Mouse (Mus musculus): ENCODE measurements at regions not wholly inside any gene's neighbourhood (a gene's known extent, or its start where the extent isn't known, plus 50 kb on each side); places are given as distances from the start of the nearest gene placed in this dataset.

DNA sequence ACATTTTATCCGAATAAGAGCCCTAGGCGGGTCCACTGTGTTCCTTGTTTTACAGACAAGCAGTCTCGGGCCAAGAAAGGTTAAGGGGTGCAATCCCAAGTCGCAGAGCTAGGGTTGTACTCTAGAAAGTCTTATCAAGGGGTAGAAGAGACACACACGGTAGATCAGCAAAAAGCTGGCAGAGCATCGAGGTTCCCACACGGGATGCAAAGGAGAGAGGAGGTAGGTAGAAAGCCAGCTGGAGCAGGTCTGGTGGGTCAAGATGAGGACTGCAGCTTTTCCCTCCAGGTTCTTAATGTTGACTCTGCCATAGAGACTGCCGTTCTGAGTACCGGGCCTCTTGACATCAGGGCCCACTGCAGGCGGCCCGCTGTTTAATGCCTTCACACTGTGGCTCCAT, 463.3 kb downstream of the Cd83 start:
- TF ChIP-seq CTCF (IDR thresholded peaks at IDR 0.05; ENCODE audit: borderline replicate concordance, insufficient read depth, low read depth, low read length) (no peak), POLR2A (IDR thresholded peaks at IDR 0.05; ENCODE audit: borderline replicate concordance, insufficient read depth, low read length) (no peak)
- Histone ChIP-seq H3K27me3 (ENCODE audit: control insufficient read depth, insufficient read depth, low read length) (no peaks in the 10 kb centered on the region), H3K4me1 (ENCODE audit: control insufficient read depth, insufficient read depth, low read length) (peaks cover 3% of the 10 kb centered on the region; the same call in 1 of the 2 replicates), H3K4me3 (replicated peaks; ENCODE audit: insufficient read depth, low read depth, low read length) (no peak overlapping the region), H3K27ac (ENCODE audit: insufficient read depth, low read length) (no peak overlapping the region)
- 79% methylated on average over 11 of the region's 11 CpGs for WGBS
- no peak for DNase-seq

DNA sequence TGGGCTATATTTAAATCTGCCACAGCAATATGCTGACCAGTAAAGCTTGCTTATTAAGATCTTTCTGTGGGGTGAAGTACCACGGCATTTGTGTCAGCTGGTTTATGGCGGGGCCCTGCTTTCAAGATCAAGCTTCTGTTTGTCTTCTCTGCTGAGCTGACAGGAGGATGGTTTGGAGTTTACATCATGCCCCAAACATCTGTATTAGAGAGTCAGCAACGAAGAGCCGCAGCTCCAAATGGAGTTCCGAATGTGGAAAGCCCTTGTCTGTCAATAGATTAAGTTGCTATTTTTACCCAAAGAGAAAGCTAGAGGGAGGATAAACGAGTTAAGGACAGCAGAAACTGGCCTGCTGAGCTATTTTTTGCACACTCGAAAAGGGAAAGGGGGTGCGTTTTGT, 463.8 kb downstream of the Cd83 start:
- DNase-seq = no peak

DNA sequence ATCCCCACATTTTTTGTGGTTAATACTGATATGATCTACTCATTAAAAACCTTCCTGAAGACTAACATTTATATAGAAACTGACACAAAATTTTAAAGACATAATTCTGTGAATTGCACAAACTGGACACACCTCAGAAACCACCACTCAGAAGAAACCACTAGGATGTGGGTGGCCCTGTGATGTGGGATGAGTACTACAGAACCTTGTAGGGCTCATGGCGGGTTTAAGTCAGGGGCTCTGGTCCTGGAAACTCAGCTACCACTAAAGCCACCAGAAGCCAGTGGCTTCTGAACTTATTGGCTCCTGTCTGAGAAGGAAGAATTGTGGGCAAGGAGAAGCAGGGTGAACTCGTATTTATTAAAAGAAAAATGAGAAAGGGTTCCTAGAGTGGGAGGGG, 464.5 kb downstream of the Cd83 start:
- WGBS = 95% methylated on average over 2 of the region's 2 CpGs
- Histone ChIP-seq H3K4me3 (replicated peaks; ENCODE audit: insufficient read depth, low read depth, low read length) (no peak overlapping the region), H3K27me3 (ENCODE audit: control insufficient read depth, insufficient read depth, low read length) (no peaks in the 10 kb centered on the region), H3K27ac (ENCODE audit: insufficient read depth, low read length) (no peak overlapping the region), H3K4me1 (ENCODE audit: control insufficient read depth, insufficient read depth, low read length) (peaks cover 3% of the 10 kb centered on the region; the same call in 1 of the 2 replicates)
- DNase-seq = no peak
- TF ChIP-seq CTCF (IDR thresholded peaks at IDR 0.05; ENCODE audit: borderline replicate concordance, insufficient read depth, low read depth, low read length) (no peak), POLR2A (IDR thresholded peaks at IDR 0.05; ENCODE audit: borderline replicate concordance, insufficient read depth, low read length) (no peak)

More for the DNA sequence above, 463.8 kb downstream of the Cd83 start:
- H3K4me1 ChIP-seq (ENCODE audit: control insufficient read depth, insufficient read depth, low read length) = peaks cover 3% of the 10 kb centered on the region; the same call in 1 of the 2 replicates
- WGBS = 71% methylated on average over 8 of the region's 8 CpGs
- TF ChIP-seq POLR2A (IDR thresholded peaks at IDR 0.05; ENCODE audit: borderline replicate concordance, insufficient read depth, low read length) (no peak), CTCF (IDR thresholded peaks at IDR 0.05; ENCODE audit: borderline replicate concordance, insufficient read depth, low read depth, low read length) (no peak)
- no peak overlapping the region for H3K27ac ChIP-seq (ENCODE audit: insufficient read depth, low read length)
- H3K4me3 ChIP-seq (replicated peaks; ENCODE audit: insufficient read depth, low read depth, low read length) = no peak overlapping the region
- no peaks in the 10 kb centered on the region for H3K27me3 ChIP-seq (ENCODE audit: control insufficient read depth, insufficient read depth, low read length)

DNA sequence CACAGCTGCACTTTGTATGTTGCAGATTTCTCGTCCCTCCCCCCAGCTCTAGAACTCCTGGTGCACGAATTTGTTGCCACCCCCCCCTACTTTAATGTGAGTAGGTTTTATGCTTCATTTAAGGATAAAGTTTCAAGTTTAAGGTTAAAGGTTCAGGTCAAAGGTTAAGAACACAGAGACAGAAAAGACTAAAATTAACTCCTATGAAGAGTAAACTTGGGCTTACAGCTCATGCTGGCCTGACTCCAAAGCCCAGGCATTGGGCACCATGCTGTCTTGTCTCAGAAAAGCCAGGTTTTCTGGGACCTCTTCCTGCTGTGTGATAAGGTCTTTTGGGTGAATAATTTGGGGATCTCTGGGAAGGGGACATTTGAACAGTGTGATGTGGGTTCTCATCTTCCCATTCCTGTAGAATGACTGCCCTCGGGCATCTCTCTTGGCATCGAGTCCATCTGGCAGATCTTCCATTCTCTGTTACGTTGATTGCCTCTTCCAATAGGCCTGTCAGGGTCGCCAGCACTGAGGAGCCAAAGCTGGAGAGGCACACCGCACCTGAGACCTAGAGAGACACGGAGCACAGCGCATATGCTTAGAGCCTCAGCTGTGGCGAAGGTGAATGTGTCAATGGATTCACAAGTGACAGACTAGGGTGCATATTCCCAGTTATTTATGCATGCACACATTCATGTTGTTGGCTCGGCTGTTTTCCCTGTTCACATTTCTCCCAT, 466.1 kb downstream of the Cd83 start:
- WGBS = 65% methylated on average over 11 of the region's 11 CpGs
- Histone ChIP-seq H3K4me3 (replicated peaks; ENCODE audit: insufficient read depth, low read depth, low read length) (no peak overlapping the region), H3K27ac (ENCODE audit: insufficient read depth, low read length) (no peak overlapping the region), H3K27me3 (ENCODE audit: control insufficient read depth, insufficient read depth, low read length) (no peaks in the 10 kb centered on the region), H3K4me1 (ENCODE audit: control insufficient read depth, insufficient read depth, low read length) (peaks cover 3% of the 10 kb centered on the region; the same call in 1 of the 2 replicates)
- TF ChIP-seq POLR2A (IDR thresholded peaks at IDR 0.05; ENCODE audit: borderline replicate concordance, insufficient read depth, low read length) (no peak), CTCF (IDR thresholded peaks at IDR 0.05; ENCODE audit: borderline replicate concordance, insufficient read depth, low read depth, low read length) (no peak)
- DNase-seq = no peak

DNA sequence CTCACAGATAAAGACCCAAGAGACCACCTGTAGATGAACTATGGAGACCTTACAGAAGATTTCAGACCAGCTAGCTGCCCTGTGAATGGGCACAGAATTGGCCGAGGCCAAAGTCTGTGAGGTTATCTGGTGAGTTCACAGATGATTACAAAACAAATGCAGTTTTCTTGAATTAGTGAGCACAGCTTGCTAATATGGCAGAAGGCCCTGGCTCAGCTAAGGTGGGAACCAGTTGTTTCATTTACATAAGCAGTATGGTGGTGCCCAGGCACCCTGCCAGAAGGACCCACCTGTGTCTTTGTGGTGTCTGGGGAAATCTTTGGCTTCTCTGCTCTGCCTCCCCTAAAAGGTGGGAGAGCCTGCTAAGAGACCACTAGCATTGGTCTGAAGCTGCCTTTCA, 466.9 kb downstream of the Cd83 start:
- no peak overlapping the region for H3K4me3 ChIP-seq (replicated peaks; ENCODE audit: insufficient read depth, low read depth, low read length)
- no peak overlapping the region for H3K27ac ChIP-seq (ENCODE audit: insufficient read depth, low read length)
- H3K27me3 ChIP-seq (ENCODE audit: control insufficient read depth, insufficient read depth, low read length) = no peaks in the 10 kb centered on the region
- no peak for DNase-seq
- WGBS = 63% methylated on average over 1 of the region's 1 CpGs
- TF ChIP-seq POLR2A (IDR thresholded peaks at IDR 0.05; ENCODE audit: borderline replicate concordance, insufficient read depth, low read length) (no peak), CTCF (IDR thresholded peaks at IDR 0.05; ENCODE audit: borderline replicate concordance, insufficient read depth, low read depth, low read length) (no peak)
- H3K4me1 ChIP-seq (ENCODE audit: control insufficient read depth, insufficient read depth, low read length) = peaks cover 3% of the 10 kb centered on the region; the same call in 1 of the 2 replicates

DNA sequence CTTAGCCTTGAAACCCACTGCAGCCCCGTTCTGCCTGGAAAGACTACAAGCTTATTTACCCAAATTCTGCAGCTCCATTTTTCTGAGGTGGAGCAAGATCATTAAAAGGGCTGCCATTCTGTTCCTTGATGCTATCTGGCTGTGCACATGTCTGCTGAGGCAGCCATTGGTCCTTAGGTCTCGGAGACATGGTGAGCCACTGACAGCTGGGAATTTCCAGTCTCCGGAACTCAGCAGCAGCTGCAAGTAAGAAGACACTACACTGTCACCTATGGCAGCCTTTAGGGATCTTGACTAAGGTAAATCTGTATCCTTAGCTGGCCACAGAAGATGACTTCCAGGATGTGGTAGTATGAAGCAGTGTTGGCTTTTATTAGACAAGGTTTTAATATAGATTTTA, 467.9 kb downstream of the Cd83 start:
- DNase-seq = no peak
- 94% methylated on average over 3 of the region's 3 CpGs for WGBS
- no peak for TF ChIP-seq CTCF (IDR thresholded peaks at IDR 0.05; ENCODE audit: borderline replicate concordance, insufficient read depth, low read depth, low read length)
- no peak for TF ChIP-seq POLR2A (IDR thresholded peaks at IDR 0.05; ENCODE audit: borderline replicate concordance, insufficient read depth, low read length)
- no peak overlapping the region for H3K4me3 ChIP-seq (replicated peaks; ENCODE audit: insufficient read depth, low read depth, low read length)
- no peaks in the 10 kb centered on the region for H3K27me3 ChIP-seq (ENCODE audit: control insufficient read depth, insufficient read depth, low read length)
- no peak overlapping the region for H3K27ac ChIP-seq (ENCODE audit: insufficient read depth, low read length)
- H3K4me1 ChIP-seq (ENCODE audit: control insufficient read depth, insufficient read depth, low read length) = peaks cover 3% of the 10 kb centered on the region; the same call in 1 of the 2 replicates

DNA sequence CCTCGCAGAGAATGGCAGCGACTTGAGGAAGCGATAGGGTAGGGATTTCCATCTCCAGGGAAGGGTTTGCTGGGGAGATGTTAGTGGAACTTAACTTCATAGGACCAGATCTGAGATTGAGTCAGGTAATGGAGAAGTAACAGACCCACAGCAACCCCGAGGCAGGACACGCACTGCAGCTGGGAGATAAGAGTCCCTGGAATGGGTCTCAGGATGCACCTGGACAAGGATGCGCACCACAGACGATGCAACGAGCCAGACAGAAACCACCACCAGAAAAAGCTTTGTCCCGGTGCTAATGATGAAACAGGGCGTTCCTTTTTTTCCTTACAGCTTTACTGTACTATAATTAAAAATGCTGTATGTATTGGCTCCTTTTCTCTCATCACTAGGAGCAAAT, 470.9 kb upstream of the Jarid2 start:
- no peak overlapping the region for H3K4me3 ChIP-seq (replicated peaks; ENCODE audit: insufficient read depth, low read depth, low read length)
- 97% methylated on average over 10 of the region's 10 CpGs for WGBS
- H3K27me3 ChIP-seq (ENCODE audit: control insufficient read depth, insufficient read depth, low read length) = no peaks in the 10 kb centered on the region
- DNase-seq = no peak
- H3K4me1 ChIP-seq (ENCODE audit: control insufficient read depth, insufficient read depth, low read length) = no peaks in the 10 kb centered on the region; the same call in 1 of the 2 replicates
- TF ChIP-seq POLR2A (IDR thresholded peaks at IDR 0.05; ENCODE audit: borderline replicate concordance, insufficient read depth, low read length) (no peak), CTCF (IDR thresholded peaks at IDR 0.05; ENCODE audit: borderline replicate concordance, insufficient read depth, low read depth, low read length) (no peak)
- no peak overlapping the region for H3K27ac ChIP-seq (ENCODE audit: insufficient read depth, low read length)

DNA sequence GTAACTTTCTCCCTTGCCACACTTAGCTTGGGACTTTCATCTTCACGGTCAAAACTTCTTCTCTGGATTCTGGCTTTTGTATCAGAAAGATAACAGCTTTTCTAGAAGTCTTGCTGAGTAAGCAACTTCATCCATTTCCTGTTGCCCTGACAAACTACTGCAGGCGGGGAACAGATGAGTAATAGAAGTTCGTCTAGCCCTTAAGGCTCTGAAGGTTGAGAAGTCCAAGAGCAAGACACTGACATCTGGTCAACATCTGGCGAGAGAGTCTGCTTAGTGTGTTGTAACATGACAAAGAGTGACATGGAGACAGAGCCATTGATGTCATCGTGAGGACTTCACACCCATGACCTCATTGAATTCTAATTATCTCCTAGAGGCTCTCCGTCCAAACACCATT, 469.2 kb upstream of the Jarid2 start:
- TF ChIP-seq CTCF (IDR thresholded peaks at IDR 0.05; ENCODE audit: borderline replicate concordance, insufficient read depth, low read depth, low read length) (no peak), POLR2A (IDR thresholded peaks at IDR 0.05; ENCODE audit: borderline replicate concordance, insufficient read depth, low read length) (no peak)
- WGBS = 95% methylated on average over 6 of the region's 6 CpGs
- H3K27ac ChIP-seq (ENCODE audit: insufficient read depth, low read length) = no peak overlapping the region
- H3K4me3 ChIP-seq (replicated peaks; ENCODE audit: insufficient read depth, low read depth, low read length) = no peak overlapping the region
- no peaks in the 10 kb centered on the region for H3K27me3 ChIP-seq (ENCODE audit: control insufficient read depth, insufficient read depth, low read length)
- DNase-seq = no peak
- H3K4me1 ChIP-seq (ENCODE audit: control insufficient read depth, insufficient read depth, low read length) = no peaks in the 10 kb centered on the region; the same call in 1 of the 2 replicates

Data from cerebellum, adult 2 months (tissue).